Mouse (Mus musculus) CD4-positive naive resting alpha-beta T cell, adult 76 days (primary cell): ENCODE results near the gene Prr18. TPM values are rescaled to one million over a fixed set of nuclear protein-coding genes. Genes with fewer than 3 reads are reported as not detected.

Source experiments
- total RNA-seq: library from RNA; stranded (reverse); gene quantifications from one replicate; pipeline ENCODE4 v1.2.4, GENCODE M21; 2023

Prr18 gene
- 0.44 TPM for total RNA-seq

GRCm38 (mm10) chr17:8337159-8337558 is at the start of gene Prr18:
Prr18 (plus strand) TSS chr17:8337459.

GRCm38 (mm10) chr17:8310838-8311614 is 26.2 kb upstream of the Prr18 start, which contains the start of gene Sft2d1:
Sft2d1 (plus strand) TSS chr17:8311102.

DNA sequence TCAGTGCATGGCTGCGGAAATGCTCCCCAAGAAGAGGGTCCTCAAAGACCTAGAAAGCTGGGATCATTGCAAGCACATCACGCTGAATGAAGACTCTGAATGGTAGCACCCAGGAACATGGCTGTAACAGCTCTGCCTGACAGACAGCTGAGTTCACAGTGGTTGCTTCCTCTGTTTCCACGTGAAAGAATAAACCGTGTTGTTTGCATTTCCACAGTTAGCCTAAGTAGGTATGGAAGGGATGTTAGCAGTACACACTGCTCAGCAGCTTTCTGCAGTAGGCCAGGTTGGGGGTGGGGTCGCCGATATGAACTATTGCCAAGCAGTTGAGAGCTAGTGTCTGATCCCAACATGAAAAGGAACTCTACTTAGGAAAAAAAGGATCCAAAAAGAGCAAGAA is 18.4 kb downstream of the Prr18 start, which contains the start of gene T2:
Gene T2 (plus strand): TSS at position 301 of the 400 bp plus-strand sequence.

Other genes with a start within 250 kb of the Prr18 start
- gene Gm49673, start 189.7 kb upstream of the Prr18 start, total RNA-seq, result 3.0 TPM
- 29.5 TPM for gene Rnaset2a, start 189.4 kb upstream of the Prr18 start, total RNA-seq
- 29.4 TPM for gene Fgfr1op, start 172.0 kb upstream of the Prr18 start, total RNA-seq
- gene Ccr6, start 101.4 kb upstream of the Prr18 start, total RNA-seq, result 6.3 TPM
- 46.1 TPM for gene Mpc1, start 54.6 kb upstream of the Prr18 start, total RNA-seq
- 129 TPM for gene Sft2d1, start 26.4 kb upstream of the Prr18 start, total RNA-seq
- gene T2, start 18.5 kb downstream of the Prr18 start, total RNA-seq, result not detected
- gene T, start 97.0 kb downstream of the Prr18 start, total RNA-seq, result not detected
- gene Pde10a, start 187.9 kb downstream of the Prr18 start, total RNA-seq, result 0.12 TPM
- not detected for gene Gm17087, start 229.5 kb downstream of the Prr18 start, total RNA-seq